Mouse (Mus musculus) cerebellum, adult 2 months (tissue): ENCODE measurements at regions not wholly inside any gene's neighbourhood (a gene's known extent, or its start where the extent isn't known, plus 50 kb on each side); places are given as distances from the start of the nearest gene placed in this dataset.

ENCODE experiments used
- CTCF ChIP-seq: fragments of 200-500 bp; IDR thresholded peaks from 2 replicates; pipeline ENCODE4 v1.5.1; 2011; ENCODE audit warnings: low read depth, mild to moderate bottlenecking, control low read depth, low read length, moderate library complexity, borderline replicate concordance; ENCODE audit not compliant: insufficient read depth
- POLR2A ChIP-seq: fragments of 200-500 bp; IDR thresholded peaks from 2 replicates; pipeline ENCODE4 v1.6.1; 2011; ENCODE audit warnings: low read length, control low read depth, borderline replicate concordance; ENCODE audit not compliant: insufficient read depth

DNA sequence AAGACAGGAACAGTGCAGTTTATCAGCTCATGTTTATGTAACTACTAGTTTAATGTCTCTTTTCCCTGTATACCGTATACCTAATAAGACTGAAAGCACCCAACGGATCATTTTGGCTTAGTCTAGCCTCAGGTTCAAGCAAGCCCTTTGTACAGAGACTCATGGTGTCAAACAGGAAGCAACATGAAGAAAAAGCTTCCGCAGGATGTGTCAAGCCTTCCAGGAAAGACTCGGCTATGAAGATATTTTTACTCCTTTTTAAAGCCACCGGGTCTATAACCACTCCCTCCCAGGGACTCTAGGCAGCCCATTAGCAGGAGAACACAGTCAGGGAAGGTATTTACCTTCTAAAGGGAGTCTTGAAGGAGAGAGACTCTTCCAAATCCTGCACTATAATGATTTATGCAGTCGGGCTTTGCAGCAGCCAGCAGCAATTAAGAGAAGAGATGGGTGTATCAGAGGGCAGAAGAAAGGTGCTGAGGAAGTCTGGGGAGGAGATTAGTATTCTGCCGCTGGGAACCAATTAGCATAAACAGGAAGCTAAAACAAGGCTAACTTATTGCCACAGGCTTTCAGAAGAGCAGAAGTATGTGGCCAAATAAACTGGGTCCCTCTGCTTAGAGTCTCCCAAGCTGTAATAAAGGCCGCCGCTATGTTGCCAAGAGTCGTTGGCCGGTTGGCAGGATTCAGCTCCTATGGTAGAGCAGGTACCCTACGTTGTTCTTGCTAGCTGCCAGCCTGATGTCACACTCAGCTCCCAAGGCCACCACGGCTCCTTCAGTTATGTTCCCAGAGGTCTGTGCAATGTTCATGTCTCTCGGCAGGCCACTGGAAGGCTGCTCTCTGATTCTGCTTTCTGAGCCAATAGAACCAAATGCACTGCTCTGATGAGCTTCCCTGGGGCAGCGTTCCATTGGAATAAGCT lies 98.7 kb downstream of the Tsen15 start:
- no peak for TF ChIP-seq CTCF
- no peak for TF ChIP-seq POLR2A
